Mouse (Mus musculus) heart, postnatal 0 days (tissue): ENCODE measurements around the gene Pla2g15.

ENCODE experiments used
- CTCF ChIP-seq: IDR thresholded peaks from 2 replicates; pipeline ENCODE4 v1.5.1; 2016; ENCODE audit warnings: antibody characterized with exemption, control low read depth, low read depth
- EP300 ChIP-seq: IDR thresholded peaks from 2 replicates; pipeline ENCODE4 v1.6.1; 2016; ENCODE audit warnings: antibody characterized with exemption, low read depth

GRCm38 (mm10) chr8:106194062-106194461 lies 43.9 kb downstream of the Pla2g15 start:
- TF ChIP-seq CTCF (no peak), EP300 (no peak)
